Mouse (Mus musculus): ENCODE measurements at regions not wholly inside any gene's neighbourhood (a gene's known extent, or its start where the extent isn't known, plus 50 kb on each side); places are given as distances from the start of the nearest gene placed in this dataset.

DNA sequence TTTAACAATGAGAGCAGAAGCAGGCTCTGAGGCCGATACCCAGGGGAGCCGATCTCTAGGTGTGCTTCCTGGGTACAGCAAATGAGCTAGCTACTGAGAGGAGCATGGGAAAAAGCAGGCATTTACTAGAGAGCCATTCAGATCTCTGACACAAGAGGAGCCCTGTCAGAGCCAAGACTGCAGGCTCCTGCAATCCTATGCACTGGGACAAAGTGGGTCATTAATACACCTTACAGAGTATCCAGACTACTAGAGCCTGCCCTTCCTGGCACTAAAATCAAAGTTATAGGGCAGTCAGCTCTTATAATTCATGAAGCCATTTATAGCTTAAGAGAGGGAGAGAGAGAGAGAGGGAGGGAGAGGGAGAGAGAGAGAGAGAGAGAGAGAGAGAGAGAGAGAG lies 54.2 kb upstream of the Ank start:
- no peak for TF ChIP-seq MAFK (IDR thresholded peaks at IDR 0.05; ENCODE audit: insufficient replicate concordance, low read length)
- TF ChIP-seq NELFE (IDR thresholded peaks at IDR 0.05; ENCODE audit: low read depth, low read length) = no peak

All from CH12.LX (cell line).